Mouse (Mus musculus) cerebral cortex, adult 2 months (tissue): ENCODE measurements around the gene Nol3.

Experiments used
- WGBS: fragments of 180-500 bp; shearing (Covaris S2); methylation state at CpG from one replicate; pipeline ENCODE4 v1.1.7; 2018; 5-methylcytosine and 5-hydroxymethylcytosine counted together

Gene Nol3

DNA sequence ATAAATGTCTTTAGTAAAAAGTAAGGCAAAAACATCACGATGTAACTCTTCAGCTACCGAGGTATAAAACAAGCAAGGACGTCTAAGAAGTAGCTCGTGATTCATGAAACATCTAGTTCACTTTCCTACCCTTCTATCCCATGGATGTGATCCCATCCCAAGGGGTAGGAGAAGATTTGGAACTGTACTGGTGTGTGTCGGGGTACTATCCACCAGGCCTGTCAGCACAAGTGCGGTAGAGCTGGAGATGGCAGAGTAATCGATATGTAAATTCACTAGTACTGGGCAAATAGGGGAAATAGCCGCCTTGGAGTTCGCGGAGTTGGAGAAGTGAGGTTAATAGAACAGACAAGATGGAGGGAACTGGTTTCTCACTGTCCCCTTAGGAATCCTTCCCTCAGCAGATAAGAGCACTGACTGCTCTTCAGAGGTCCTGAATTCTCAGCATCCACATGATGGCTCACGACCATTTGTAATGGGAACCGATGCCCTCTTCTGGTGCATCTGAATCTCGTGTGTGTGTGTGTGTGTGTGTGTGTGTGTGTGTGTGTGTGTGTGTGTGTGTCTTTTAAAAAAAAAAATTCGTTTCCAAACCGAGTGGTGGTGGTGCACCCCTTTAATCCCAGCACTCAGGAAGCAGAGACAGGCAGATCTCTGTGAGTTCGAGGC is 12.6 kb upstream of the Nol3 start:
- 49% methylated on average over 16 of the region's 16 CpGs for WGBS

DNA sequence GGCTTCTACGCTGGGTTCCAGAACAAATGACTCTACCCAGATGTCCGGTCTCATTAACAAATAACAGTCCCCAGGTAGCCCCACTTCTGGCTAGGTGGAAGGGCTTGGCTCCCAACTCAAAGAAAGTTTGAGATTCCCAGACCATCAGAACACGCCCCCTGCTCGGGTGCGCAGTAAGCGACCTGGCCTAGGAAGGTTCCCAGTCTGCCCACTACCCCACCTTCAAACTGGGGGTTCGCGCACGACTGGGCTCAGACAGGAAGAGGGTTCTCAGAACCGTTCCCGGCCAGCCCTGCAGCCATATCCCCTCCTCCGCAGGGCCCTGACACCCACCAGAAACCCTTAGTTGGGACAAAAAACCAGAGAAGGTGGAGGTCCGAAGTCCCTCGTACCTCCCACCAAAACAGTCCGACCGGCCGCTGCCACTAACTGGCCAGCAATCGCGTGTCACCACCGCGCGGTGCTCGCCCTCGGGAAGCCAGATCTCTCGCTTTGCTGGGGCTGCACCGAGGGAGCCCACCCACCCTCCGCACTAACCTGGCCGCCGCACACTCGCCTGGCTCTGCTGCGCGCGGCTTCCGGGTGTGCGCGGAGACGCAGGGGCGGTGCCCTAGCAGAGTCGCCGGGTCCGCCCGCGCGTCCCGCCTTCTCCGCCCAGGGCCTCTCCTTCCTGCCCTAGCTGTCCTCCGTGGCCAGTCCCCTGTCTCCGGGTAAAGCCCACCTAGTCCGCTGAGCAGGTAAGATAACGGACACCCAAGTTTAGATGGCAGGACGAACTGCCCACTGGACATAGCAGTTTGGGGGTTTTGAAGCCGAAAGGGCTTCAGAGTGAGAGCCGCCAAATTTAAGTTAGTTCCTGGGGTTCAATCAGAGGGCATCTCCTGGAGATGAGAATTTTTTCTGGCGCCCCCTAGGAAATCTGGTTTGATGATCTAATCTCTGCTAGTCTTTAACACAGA is 11.6 kb upstream of the Nol3 start, which contains the start of the genes Tradd and Fbxl8:
Gene Tradd, minus strand, starts transcription at position 586 of the 959 bp plus-strand sequence.
Gene Fbxl8, plus strand, starts transcription at position 625 of the 959 bp plus-strand sequence.
- WGBS, result 2% methylated on average over 54 of the region's 54 CpGs

DNA sequence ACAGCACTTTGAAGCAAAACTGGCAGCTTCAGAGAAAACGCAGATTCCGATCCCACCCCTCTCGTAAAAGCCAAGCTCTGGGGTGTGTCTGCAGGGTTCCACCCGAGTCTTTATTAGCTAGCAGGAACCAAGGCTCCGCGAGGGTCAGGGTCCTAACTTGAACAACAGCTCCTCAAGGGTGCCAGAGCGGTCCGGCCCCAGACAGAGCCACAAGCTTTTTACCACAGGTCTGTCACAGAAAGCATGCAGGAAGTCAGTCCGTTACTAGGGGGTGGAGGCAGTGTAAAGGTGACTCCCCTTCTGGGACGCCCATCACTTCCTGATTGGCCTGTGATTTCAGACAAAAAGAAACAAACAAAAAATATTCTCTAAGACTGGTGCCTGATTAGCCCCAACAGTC is 10.8 kb upstream of the Nol3 start:
- 16% methylated on average over 10 of the region's 10 CpGs for WGBS

DNA sequence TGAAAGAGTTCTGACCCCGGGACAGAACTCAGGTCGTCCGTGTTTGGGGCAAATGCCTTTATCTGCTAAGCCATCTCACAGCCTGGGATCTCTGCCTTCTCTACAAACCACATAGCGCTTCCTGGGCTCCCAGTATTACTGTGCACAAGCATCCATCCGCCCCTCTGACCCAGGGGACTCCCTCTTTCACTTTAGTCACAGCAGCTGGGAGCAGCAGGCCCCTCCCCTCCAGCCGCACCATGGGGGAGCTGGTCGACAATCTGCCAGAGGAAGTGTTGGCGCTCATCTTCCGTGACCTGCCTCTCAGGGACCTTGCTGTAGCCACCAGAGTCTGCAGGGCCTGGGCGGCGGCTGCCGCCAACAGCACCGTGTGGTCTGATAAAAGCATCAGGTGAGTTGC is 9.2 kb upstream of the Nol3 start:
- WGBS, result 52% methylated on average over 13 of the region's 13 CpGs

DNA sequence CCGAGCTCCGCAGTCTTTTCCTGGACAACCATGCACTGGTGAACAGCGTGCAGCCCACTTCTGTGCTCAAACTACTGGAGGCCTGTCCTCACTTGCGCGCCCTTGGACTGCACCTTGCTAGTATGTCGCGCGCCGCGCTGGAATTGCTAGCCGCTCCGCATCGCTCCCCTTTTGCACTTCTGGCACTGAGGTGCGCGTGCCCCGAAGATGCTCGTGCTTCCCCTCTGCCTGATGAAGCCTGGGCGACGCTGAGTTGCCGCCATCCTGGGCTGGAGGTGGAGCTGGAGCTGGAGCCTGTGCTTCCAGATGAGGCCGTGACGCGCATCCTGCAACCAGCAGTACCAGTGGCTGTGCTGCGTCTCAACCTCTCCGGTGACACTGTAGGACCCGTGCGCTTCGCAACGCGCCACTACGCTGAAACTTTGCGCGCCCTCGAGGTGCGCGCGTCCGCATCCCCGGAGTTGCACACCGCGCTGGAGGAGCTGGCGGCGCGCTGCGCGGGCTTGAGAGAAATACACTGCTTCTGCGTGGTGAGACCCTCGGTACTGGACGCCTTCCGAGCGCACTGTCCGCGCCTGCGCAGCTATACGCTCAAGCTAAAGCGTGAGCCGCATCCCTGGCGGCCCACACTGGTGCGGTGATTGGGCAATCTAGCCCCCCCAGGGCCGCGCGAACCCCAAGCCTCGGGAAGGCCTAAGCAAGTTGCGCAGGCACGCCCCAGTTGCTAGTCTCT is 7.4 kb upstream of the Nol3 start:
- 7% methylated on average over 65 of the region's 65 CpGs for WGBS

DNA sequence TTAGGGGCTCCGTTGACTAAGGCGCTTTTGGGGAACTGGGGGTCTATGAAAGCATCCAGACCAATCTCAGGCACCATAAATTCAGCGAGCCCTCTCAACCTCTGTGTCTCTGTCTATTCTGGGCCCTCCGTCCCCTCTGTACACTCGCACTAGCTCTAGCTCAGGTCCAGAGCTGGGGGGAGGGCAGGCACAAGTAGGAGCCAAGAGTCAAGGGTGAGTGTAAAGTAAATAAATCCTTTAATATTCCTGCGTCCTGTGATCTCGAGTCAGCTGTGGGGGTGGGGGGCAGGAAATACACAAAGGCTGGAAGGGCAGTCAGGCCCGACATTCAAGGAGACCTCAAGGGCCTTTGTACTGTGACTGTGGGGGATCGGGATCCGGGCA is 6.9 kb upstream of the Nol3 start:
- WGBS, result 6% methylated on average over 10 of the region's 10 CpGs

DNA sequence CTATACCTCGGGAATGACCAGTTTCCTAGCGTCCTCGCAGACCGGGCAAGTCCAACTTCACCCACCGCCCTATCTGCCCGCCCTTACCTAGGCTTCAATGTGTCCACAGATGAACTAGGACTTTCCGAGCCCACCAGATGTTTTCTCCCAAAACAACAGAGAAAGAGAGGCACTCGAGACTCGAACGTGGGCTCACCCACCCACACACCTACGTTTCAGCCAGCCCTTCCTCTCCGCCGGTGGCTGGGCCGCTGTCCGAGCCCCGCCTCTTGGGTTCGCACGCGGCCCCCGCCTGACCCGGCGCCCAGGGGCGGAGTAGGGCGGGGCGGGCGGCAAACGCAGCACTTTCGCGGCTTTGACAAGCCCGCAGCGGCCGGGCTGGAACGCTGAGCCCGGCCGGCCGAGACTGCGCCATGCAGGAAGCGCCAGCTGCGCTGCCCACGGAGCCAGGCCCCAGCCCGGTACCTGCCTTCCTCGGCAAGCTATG is 6.4 kb upstream of the Nol3 start, which contains the start of gene Hsf4:
Gene Hsf4, plus strand, starts transcription at position 341 of the 487 bp plus-strand sequence.
- WGBS, result 3% methylated on average over 42 of the region's 42 CpGs

DNA sequence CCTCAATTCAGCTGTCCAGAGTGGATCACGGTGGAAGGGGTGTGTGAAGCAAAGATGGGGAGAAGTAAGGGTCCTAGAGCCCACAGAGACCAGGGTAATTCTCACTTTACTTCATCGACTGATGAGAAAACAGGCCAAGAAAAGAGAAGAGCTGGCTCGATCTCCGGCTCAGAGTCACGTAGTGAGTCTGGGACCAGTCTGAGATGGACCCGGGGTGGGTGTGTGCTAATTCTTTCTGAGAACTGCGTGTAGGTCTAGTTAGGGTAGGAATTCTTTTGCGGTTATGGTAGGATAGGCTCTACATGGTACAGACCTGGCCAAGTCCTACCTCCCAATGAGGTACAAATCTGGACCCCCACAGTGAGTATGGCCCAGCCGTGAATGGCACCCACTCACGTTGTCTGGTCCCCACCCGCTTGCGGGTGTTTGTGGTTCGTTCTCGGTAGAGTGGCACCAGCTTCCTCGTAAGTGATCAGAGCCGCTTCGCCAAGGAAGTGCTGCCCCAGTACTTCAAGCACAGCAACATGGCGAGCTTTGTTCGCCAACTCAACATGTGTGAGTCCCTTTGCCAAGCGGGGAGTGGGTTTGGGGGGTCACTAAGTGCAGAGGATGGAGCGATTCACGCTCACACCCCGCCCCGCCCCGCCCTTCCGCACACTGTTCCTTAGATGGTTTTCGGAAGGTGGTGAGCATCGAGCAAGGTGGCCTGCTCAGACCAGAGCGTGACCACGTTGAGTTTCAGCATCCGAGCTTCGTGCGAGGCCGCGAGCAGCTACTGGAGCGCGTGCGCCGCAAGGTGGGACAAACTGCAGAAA is 5.6 kb upstream of the Nol3 start:
- 21% methylated on average over 39 of the region's 39 CpGs for WGBS

DNA sequence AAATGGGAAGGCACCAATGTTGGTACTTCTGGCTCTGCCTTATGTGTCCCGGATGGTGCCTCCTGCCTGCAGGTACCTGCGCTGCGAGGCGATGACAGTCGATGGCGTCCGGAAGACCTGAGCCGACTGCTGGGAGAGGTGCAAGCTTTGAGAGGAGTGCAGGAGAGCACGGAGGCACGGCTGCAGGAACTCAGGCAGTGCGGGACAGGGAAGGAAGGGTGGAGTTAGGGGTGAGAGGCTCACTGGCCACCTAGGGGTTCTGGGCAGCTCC is 5.1 kb upstream of the Nol3 start:
- 32% methylated on average over 11 of the region's 11 CpGs for WGBS

DNA sequence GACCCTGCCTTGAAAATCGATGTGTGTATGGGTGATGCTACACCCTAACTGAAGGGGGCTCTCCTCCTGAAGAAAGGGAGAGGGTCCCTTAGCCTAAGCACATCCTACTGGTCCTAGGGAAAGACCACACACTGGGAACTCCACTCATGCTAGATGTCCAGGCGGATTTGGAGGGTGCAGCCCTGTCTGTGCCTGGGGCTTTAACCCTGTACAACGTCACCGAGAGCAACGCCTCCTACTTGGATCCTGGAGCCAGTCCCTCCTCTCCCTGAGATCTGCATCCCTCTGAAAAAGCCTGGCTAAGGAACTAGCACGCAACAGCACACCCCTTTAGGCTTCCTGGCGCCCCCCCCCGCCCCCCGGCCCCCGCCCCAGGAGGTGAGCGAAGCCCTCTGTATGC is 553 bp upstream of the Nol3 start:
- 8% methylated on average over 11 of the region's 11 CpGs for WGBS

DNA sequence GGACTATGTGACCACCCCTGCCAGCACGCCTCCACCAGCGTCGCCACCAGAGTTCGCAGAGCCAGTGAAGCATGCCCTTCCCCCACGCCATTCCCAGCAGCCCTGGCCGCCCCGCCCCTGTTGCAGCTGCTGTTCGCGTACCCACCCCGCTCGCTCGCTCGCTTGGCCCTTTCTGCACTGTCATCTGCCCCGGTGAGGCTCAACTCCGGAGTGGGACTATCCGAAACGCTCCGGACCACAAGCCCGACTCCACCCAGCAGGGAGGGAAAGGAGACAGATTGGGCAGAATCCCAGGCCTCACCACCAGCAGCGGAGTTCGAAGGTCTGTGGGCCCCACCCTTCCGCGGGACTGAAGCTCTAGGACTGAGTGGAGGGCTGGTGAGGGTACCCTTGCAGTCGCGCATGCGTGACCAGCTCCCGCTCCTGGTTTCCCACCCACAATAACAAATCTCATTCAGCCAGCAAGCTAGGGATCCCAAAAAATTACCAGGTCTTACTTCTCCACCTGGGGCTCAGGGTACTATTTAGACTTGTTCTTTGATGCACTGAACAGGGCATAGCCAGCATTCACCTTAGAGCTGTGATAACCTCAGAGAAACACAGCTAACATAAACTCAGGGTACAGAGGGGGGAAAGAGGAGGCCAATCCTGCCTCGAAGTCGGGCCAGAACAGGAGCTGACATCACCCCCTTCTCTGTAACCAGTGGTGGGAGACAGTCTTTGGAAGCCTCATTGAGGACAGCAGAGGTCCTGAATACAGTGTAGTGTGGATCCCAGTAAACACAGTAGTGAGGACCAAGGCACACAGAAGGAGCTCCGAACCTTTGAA is 566 bp downstream of the Nol3 start:
- WGBS, result 4% methylated on average over 30 of the region's 30 CpGs

DNA sequence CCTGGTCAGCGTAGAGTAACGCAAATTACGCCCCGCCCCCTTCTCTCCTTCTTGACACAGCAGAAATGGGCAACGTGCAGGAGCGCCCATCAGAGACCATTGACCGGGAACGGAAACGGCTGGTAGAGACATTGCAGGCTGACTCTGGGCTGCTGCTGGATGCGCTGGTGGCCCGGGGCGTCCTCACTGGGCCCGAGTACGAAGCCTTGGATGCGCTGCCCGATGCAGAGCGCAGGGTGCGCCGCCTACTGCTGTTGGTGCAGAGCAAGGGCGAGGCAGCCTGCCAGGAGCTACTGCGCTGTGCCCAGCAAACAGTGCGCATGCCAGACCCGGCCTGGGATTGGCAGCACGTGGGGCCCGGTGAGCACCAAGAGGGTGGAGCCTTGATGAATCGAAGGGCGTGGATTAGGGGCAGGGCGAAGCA is 3.0 kb downstream of the Nol3 start:
- WGBS, result 5% methylated on average over 28 of the region's 28 CpGs

DNA sequence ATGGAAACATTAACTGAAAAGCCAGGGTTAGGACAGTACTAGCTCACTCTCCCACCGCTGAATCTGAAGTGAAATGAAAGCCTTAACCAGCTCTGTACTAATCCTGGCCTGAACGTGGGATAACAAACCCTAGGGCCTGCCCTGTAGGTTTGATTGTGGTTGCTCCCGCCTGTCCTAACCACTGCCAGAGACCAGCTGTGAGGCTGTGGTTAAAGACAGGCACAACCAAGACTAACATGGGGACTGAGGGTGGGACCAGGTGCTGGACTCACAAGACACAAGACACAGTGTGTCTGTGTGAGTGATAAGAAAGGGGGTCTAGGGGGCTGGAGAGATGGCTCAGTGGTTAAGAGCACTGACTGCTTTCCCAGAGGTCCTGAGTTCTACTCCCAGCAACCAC is 4.6 kb downstream of the Nol3 start:
- WGBS, result 84% methylated on average over 3 of the region's 3 CpGs

DNA sequence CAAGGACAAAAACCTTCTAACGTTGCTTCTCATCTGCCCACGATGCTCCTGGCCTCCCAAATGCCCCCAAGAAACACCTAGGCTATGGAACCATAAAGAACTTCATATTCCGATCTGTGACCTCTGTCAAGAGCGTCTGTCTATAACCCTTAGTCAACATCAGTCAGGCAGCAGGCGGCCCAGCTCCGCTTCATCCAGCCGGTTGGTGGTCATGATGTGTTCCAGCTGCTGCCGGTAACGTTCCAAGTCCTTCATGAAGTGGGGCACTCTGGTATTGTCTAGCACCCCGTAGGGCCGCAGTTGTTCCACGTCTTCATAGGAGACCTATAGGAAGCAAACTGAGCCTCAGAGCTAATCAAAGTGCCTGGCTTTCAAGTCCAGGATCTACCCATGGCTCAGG is 5.9 kb downstream of the Nol3 start:
- 93% methylated on average over 12 of the region's 12 CpGs for WGBS

DNA sequence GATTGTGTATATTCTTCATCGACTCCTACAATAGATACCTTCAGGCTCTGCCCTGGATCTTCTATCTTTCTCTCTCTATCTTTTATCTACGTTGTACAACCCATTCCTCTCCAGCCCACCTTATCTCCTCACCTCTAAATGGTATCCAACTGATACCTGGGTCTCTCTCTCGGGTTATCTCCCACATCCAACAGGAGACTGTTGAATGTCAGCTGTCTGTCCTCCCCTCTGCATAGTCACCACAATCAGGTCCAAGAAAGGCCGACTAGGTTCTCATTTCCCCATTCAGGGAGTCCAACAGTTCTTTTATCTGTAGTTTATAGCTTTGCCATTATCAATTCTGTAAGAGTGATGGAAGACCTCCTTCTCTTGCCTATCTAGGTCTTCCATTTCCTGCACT is 6.3 kb downstream of the Nol3 start:
- WGBS, result 94% methylated on average over 4 of the region's 4 CpGs

DNA sequence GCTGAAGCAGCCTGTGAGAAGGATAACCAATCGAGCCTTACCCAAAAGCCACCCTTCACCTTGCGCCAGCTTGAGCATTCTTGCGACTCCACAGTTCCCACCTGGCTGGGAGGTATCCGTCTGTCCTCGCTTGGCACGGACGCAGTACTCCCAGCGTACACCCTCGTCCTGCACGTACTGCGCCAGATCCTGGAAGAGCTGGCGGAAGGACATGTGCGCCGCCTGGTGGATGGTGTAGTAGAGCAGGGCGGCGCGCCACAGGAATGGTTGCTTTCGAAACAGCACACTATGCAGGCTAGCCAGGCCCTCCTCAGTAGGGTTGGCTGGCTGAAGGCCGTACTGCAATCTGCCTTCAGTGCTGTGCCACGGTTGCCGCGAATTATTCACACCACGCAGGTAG is 7.1 kb downstream of the Nol3 start:
- 52% methylated on average over 23 of the region's 23 CpGs for WGBS

DNA sequence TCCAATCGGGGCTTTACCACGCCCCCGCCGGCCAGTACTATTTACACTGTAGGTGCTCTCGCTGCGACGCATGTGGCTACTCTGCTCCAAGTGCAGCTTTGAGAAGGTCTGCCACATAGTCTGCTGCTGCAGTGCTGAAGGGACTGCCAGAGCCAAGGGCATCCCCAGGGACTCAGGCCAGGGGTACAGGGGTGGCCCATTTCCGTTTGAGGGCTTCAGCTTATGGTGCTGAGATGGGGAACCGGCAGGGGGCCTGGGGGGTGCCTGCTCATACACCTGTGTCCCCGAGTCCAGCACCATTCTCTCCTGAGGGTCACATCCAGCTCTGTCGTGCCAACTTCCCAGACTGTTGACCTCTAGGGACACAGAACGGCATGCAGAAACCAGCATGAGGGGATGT is 9.6 kb downstream of the Nol3 start:
- 65% methylated on average over 12 of the region's 12 CpGs for WGBS

DNA sequence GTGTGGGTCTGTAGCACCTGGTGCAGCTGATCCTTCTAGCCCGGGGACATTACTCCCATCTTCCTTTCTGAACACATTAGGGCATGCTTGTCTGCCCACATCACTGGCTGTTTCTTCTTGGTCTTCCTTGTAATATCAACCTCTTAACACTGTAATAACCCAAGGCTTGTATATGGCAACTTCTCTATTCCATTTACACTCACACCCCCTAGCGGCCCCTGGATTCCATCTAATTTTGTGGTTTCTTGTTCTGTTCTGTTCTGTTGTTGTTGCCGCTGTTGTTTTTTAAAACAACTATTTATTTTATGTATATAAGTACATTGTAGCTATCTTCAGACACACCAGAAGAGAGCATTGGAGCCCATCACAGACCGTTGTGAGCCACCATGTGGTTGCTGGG is 11.0 kb downstream of the Nol3 start:
- WGBS, result 89% methylated on average over 4 of the region's 4 CpGs

DNA sequence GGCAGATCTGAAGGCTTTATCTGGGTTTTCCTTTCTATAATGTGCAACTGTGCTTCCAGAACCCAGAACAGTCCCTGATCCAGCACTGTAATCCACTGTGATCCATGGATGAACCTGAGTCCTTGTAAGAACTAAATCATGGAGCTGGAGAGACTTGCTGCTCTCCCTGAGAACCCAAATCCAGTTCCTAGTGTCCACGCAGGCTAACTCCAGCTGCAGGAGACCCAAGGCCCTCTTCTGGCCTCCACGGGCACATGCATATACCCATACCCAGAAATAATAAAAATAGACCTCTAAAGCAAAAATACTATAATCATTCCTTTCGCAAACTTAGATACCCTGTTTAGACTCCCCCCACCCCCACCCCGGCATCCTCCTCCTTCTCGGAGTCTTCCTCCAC is 12.3 kb downstream of the Nol3 start:
- WGBS, result 55% methylated on average over 5 of the region's 5 CpGs

DNA sequence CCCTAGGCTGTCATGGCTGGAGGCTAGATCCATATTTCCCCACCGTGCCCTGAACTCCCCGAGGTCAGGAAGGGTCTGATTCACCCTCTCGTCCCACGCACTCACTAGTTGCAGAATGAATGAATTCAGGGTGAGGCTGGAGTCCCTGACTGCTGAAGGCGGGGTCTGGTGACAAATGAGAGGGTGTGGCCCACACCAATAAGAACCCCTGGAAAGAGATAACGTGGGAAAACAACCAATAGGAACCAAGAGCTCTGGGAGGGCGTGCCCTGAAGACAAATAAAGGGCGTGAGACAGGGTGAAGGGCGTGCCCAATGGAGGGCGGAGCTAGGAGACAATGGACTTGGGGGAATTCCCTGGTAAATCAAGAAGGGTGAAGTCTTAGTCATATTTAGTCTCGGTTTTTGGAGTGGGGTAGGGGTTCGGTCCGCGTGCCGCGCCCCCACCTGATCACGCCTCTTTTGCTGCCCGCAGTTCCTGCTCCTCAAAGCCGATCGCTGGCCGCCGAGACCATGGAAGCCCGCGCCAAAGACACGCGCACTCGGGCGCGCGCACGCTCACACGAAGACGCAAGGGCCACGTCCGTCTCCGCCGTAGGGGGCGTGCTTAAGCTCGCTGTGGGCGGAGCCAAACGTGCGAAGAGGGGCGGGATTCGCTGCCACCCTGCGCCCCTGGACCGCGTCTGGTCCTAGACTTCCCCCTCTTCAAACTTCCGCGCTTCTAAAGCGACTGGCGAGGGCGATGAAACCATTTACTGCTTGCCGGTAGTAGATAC is 13.2 kb downstream of the Nol3 start:
- 1% methylated on average over 53 of the region's 53 CpGs for WGBS
